Mouse (Mus musculus): ENCODE measurements at regions not wholly inside any gene's neighbourhood (a gene's known extent, or its start where the extent isn't known, plus 50 kb on each side); places are given as distances from the start of the nearest gene placed in this dataset.

GRCm38 (mm10) chr7:55710872-55711558 is 57.0 kb upstream of the Siglech start:
- DNase-seq (ENCODE audit: low spot score in 2 of 2): peak in 1 of 2 experiments; percentile 26

Measured in spleen, postnatal 10 days (tissue).